Comparison of ENCODE assay signal across 9 mouse cellular contexts in genomic region chr2:152931456-152932160, GRCm38 (mm10). TPM values are rescaled to one million over a fixed set of nuclear protein-coding genes. Genes with fewer than 3 reads are reported as not detected.
A peak's percentile ranks its signal among the peaks of the same experiment; 100 is the strongest.
DNase-seq lines count a peak whose midpoint lies in the region; ATAC-seq and TF ChIP-seq lines count a peak whose summit lies in the region.
"Had no signal": no experiment of that assay in that cellular context is flagged by ENCODE, and none has a peak within 500 bp of the region (broad histone marks: within the 10 kb centered on the region; RNA-seq: fewer than 3 reads in every experiment).

No protein-coding gene starts in this region.

- peak overlapping the region; percentile 67 for H3K4me3 ChIP-seq in gastrocnemius, adult 2 months
- peak overlapping the region; percentile 26 for H3K4me3 ChIP-seq in kidney, embryonic 16.5 days (ENCODE audit: low read length)
- H3K4me3 ChIP-seq in heart, postnatal 0 days (ENCODE audit: low read depth, low read length) = peak overlapping the region; percentile 37
- H3K4me3 ChIP-seq in midbrain, embryonic 15.5 days = no peak overlapping the region

- WGBS in kidney, embryonic 16.5 days = 54% methylated on average over 10 of the region's 12 CpGs
- 50% methylated on average over 12 of the region's 12 CpGs for WGBS in heart, postnatal 0 days
- 77% methylated on average over 12 of the region's 12 CpGs for WGBS in midbrain, embryonic 15.5 days

- no peak for ATAC-seq in kidney, embryonic 16.5 days (ENCODE audit: low FRiP score, low TSS enrichment)
- ATAC-seq in heart, postnatal 0 days (ENCODE audit: insufficient read depth, low read depth) = 0 out of 2 replicates have a peak, but pooled peaks have one; percentile 9
- ATAC-seq in midbrain, embryonic 15.5 days (replicated peaks) = no peak

- H3K4me1 ChIP-seq in kidney, embryonic 16.5 days (ENCODE audit: insufficient read depth, low read length) = peaks cover 47% of the 10 kb centered on the region
- H3K4me1 ChIP-seq in heart, postnatal 0 days (ENCODE audit: control insufficient read depth, insufficient read depth) = peaks cover 8% of the 10 kb centered on the region; the same call in 1 of the 2 replicates
- no peaks in the 10 kb centered on the region for H3K4me1 ChIP-seq in midbrain, embryonic 15.5 days

- intact Hi-C loops in gastrocnemius, adult 2 months (cut with DNase I) = loop anchor here (5.0 kb wide), 1 partner anchor 239 kb away; no protein-coding TSS in a partner anchor

- 0 out of 2 replicates have a peak, but pooled peaks cover 2% of the 10 kb centered on the region for H3K27me3 ChIP-seq in kidney, embryonic 16.5 days (ENCODE audit: insufficient read depth, low read length)
- H3K27me3 ChIP-seq in heart, postnatal 0 days (ENCODE audit: control insufficient read depth, insufficient read depth, low read length) = 0 out of 2 replicates have a peak, but pooled peaks cover 7% of the 10 kb centered on the region
- H3K27me3 ChIP-seq in midbrain, embryonic 15.5 days (replicated peaks) = 0 out of 2 replicates have a peak, but pooled peaks cover 1% of the 10 kb centered on the region

- TF ChIP-seq EP300 in heart, postnatal 0 days (IDR thresholded peaks at IDR 0.05; ENCODE audit: low read depth) = no peak

- H3K9ac ChIP-seq in kidney, embryonic 16.5 days (replicated peaks; ENCODE audit: low read length) = peak overlapping the region; percentile 30
- peak overlapping the region; percentile 21 for H3K9ac ChIP-seq in heart, postnatal 0 days (replicated peaks; ENCODE audit: low read depth, low read length)
- H3K9ac ChIP-seq in midbrain, embryonic 15.5 days = no peak overlapping the region

- peak; percentile 29 for DNase-seq in gastrocnemius, adult 2 months
- no peak for DNase-seq in gastrocnemius, adult 18-20 months (ENCODE audit: low spot score)
- DNase-seq in kidney, postnatal 14 days = no peak
- peak; percentile 60 for DNase-seq in 416B (ENCODE audit: low read depth)
- no peak for DNase-seq in heart, postnatal 0 days (ENCODE audit: low spot score)
- no peak for DNase-seq in ovary, postnatal 14 days (ENCODE audit: low spot score)

- peak overlapping the region; percentile 40 for H3K4me2 ChIP-seq in kidney, embryonic 16.5 days (replicated peaks; ENCODE audit: low read depth, low read length)
- peak overlapping the region; percentile 48 for H3K4me2 ChIP-seq in heart, postnatal 0 days (ENCODE audit: low read depth, low read length)
- H3K4me2 ChIP-seq in midbrain, embryonic 15.5 days = no peak overlapping the region

- H3K9me3 ChIP-seq in kidney, embryonic 16.5 days (ENCODE audit: low read length) = no peaks in the 10 kb centered on the region
- no peaks in the 10 kb centered on the region for H3K9me3 ChIP-seq in heart, postnatal 0 days (replicated peaks; ENCODE audit: control insufficient read depth, low read length)
- no peaks in the 10 kb centered on the region for H3K9me3 ChIP-seq in midbrain, embryonic 15.5 days

- peak overlapping the region; percentile 79 for H3K27ac ChIP-seq in gastrocnemius, adult 2 months
- H3K27ac ChIP-seq in kidney, embryonic 16.5 days (ENCODE audit: low read length) = peak overlapping the region; percentile 74
- peak overlapping the region; percentile 82 for H3K27ac ChIP-seq in heart, postnatal 0 days (ENCODE audit: low read depth)
- H3K27ac ChIP-seq in midbrain, embryonic 15.5 days = no peak overlapping the region

- H3K36me3 ChIP-seq in kidney, embryonic 16.5 days (ENCODE audit: insufficient read depth, low read length) = no peaks in the 10 kb centered on the region
- no peaks in the 10 kb centered on the region for H3K36me3 ChIP-seq in heart, postnatal 0 days (replicated peaks; ENCODE audit: control insufficient read depth, insufficient read depth, low read length)
- no peaks in the 10 kb centered on the region for H3K36me3 ChIP-seq in midbrain, embryonic 15.5 days (replicated peaks)

- no peak for TF ChIP-seq CTCF in gastrocnemius, adult 2 months (IDR thresholded peaks at IDR 0.05)
- TF ChIP-seq CTCF in heart, postnatal 0 days (IDR thresholded peaks at IDR 0.05; ENCODE audit: low read depth) = no peak

RNA-seq across cellular contexts. Expression of gene Foxs1, which starts 1.4 kb away (rescaled TPM):
- total RNA-seq in gastrocnemius, adult 2 months (2021) = 1 to 10 TPM; 1.4 to 1.7 TPM
- total RNA-seq in gastrocnemius, adult 18-20 months (2021) = 1 to 10 TPM in 1 of 2 experiments, under 1 TPM in 1; 0.75 to 1.8 TPM
- polyA plus RNA-seq in kidney, embryonic 16.5 days (2015; fragmentation: Nextera tagmentation; extraction: Ambion mirVana) = 7.5 and 8.3 TPM in 2 replicates
- total RNA-seq in heart, postnatal 0 days (2014; rRNA removed; ENCODE audit: low replicate concordance) = 4.5 and 8.6 TPM in 2 replicates
- polyA plus RNA-seq in heart, postnatal 0 days (2015; fragmentation: Nextera tagmentation; extraction: Ambion mirVana) = 8.2 and 8.4 TPM in 2 replicates
- 4.3 and 4.4 TPM in 2 replicates for polyA plus RNA-seq in midbrain, embryonic 15.5 days (2015; fragmentation: Nextera tagmentation; extraction: Ambion mirVana)

RNA-seq across cellular contexts. Expression of gene Dusp15, which starts 19.9 kb away (rescaled TPM):
- total RNA-seq in gastrocnemius, adult 2 months (2021) = under 1 TPM; 0.45 to 0.61 TPM
- under 1 TPM; 0.26 to 0.34 TPM for total RNA-seq in gastrocnemius, adult 18-20 months (2021)
- polyA plus RNA-seq in kidney, embryonic 16.5 days (2015; fragmentation: Nextera tagmentation; extraction: Ambion mirVana) = 3.1 TPM in 2 replicates
- total RNA-seq in heart, postnatal 0 days (2014; rRNA removed; ENCODE audit: low replicate concordance) = 0.12 TPM in 1 of 2 replicates, not detected in the other
- polyA plus RNA-seq in heart, postnatal 0 days (2015; fragmentation: Nextera tagmentation; extraction: Ambion mirVana) = not detected in 2 replicates
- 9.9 and 14.0 TPM in 2 replicates for polyA plus RNA-seq in midbrain, embryonic 15.5 days (2015; fragmentation: Nextera tagmentation; extraction: Ambion mirVana)

RNA-seq across cellular contexts. Expression of gene Mylk2, which starts 20.5 kb away (rescaled TPM):
- 100 to 1,000 TPM; 445 to 720 TPM for total RNA-seq in gastrocnemius, adult 2 months (2021)
- total RNA-seq in gastrocnemius, adult 18-20 months (2021) = 100 to 1,000 TPM; 671 to 798 TPM
- polyA plus RNA-seq in kidney, embryonic 16.5 days (2015; fragmentation: Nextera tagmentation; extraction: Ambion mirVana) = 0.32 and 0.42 TPM in 2 replicates
- not detected in 2 replicates for total RNA-seq in heart, postnatal 0 days (2014; rRNA removed; ENCODE audit: low replicate concordance)
- 0.15 and 0.16 TPM in 2 replicates for polyA plus RNA-seq in heart, postnatal 0 days (2015; fragmentation: Nextera tagmentation; extraction: Ambion mirVana)
- not detected in 2 replicates for polyA plus RNA-seq in midbrain, embryonic 15.5 days (2015; fragmentation: Nextera tagmentation; extraction: Ambion mirVana)
- total RNA-seq: left cerebral cortex, postnatal 10 days had no signal

RNA-seq across cellular contexts. Expression of gene Ttll9, which starts 30.7 kb away (rescaled TPM):
- total RNA-seq in gastrocnemius, adult 2 months (2021) = not detected
- not detected for total RNA-seq in gastrocnemius, adult 18-20 months (2021)
- 1.2 and 1.3 TPM in 2 replicates for polyA plus RNA-seq in kidney, embryonic 16.5 days (2015; fragmentation: Nextera tagmentation; extraction: Ambion mirVana)
- total RNA-seq in heart, postnatal 0 days (2014; rRNA removed; ENCODE audit: low replicate concordance) = 0.89 TPM in 1 of 2 replicates, not detected in the other
- 0.05 and 0.14 TPM in 2 replicates for polyA plus RNA-seq in heart, postnatal 0 days (2015; fragmentation: Nextera tagmentation; extraction: Ambion mirVana)
- 8.8 and 8.9 TPM in 2 replicates for polyA plus RNA-seq in midbrain, embryonic 15.5 days (2015; fragmentation: Nextera tagmentation; extraction: Ambion mirVana)

Comparison
In these comparisons a context has a peak if more than half of its experiments do, and no peak if none do; other contexts are left out.
1. DNase-seq: peak in gastrocnemius, adult 2 months (single experiment) and 416B (single experiment); none in gastrocnemius, adult 18-20 months (single experiment), kidney, postnatal 14 days (single experiment), heart, postnatal 0 days (single experiment) and ovary, postnatal 14 days (single experiment).
2. RNA of gene Mylk2, which starts 20.5 kb away (total RNA-seq): 671 to 798 TPM in gastrocnemius, adult 18-20 months and 445 to 720 TPM in gastrocnemius, adult 2 months; not detected in heart, postnatal 0 days; every median in the first group is over 100 times any median in the second.